Mouse (Mus musculus): ENCODE measurements at regions not wholly inside any gene's neighbourhood (a gene's known extent, or its start where the extent isn't known, plus 50 kb on each side); places are given as distances from the start of the nearest gene placed in this dataset.

DNA sequence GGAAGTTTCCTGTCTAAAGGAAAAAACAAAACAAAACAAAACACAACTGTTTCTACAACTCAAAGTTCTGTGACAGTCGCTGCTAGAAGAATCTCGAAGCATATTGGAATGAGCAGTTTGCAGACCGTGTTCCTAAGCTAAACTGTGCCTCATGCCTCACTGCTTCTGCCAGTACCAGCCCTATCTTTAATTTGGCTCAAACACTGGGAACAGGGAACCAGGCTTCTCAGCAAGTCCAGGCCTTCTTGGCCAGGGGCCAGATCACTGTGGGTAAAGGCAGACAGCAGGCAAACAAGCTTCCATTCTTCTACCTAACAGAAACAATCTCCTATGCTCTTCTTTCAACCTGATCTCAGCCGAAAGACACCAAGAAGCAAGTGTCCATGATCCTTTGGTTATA lies 56.5 kb downstream of the Tmsb4x start:
- DNase-seq (ENCODE audit: low read depth, low spot score) = no peak
- Histone ChIP-seq H3K36me3 (ENCODE audit: control insufficient read depth, insufficient read depth, low read length, poor library complexity, severe bottlenecking) (no peaks in the 10 kb centered on the region), H3K27me3 (ENCODE audit: control insufficient read depth, insufficient read depth, low read length, poor library complexity, severe bottlenecking) (no peaks in the 10 kb centered on the region)

DNA sequence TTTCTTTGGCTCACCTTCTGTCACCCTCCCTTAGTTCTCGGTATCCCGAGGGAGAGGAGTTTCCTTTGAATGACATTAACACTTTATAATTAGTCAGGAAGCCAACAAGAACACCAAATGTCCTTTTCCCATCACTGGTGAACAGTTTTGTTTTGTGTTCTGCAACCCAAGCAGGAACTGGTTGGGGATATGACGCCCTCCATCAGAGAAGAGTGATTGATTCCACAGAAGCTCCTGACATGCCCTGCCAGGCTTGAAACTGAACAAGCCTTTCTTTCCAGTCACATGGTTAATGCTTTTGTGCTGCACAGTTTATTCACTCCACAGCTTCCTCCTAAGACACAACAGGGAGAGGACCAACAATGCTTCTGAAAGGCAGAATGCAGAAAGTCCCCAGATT lies 57.8 kb downstream of the Tmsb4x start:
- no peaks in the 10 kb centered on the region for H3K36me3 ChIP-seq (ENCODE audit: control insufficient read depth, insufficient read depth, low read length, poor library complexity, severe bottlenecking)
- no peaks in the 10 kb centered on the region for H3K27me3 ChIP-seq (ENCODE audit: control insufficient read depth, insufficient read depth, low read length, poor library complexity, severe bottlenecking)
- no peak for DNase-seq (ENCODE audit: low read depth, low spot score)

DNA sequence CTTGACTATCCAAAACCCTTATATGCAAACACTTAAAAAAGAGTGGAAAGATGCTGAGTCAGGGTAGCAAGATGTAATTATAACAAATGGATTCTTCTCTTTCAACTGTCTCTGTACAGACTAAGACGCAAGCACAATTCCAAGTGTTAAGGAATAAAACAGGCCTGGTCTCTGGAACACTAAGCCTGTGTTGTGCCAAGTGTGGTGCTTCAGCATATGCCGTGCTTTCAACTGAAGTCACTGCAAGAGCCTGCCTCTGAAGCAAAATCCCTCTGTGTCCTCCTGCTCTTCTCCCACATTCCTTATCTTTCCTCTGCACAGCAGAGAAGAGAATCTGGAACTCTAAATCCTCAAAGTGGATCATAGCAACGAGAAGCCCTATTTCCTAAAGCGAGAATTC lies 59.7 kb downstream of the Tmsb4x start:
- DNase-seq (ENCODE audit: low read depth, low spot score) = no peak
- Histone ChIP-seq H3K36me3 (ENCODE audit: control insufficient read depth, insufficient read depth, low read length, poor library complexity, severe bottlenecking) (no peaks in the 10 kb centered on the region), H3K27me3 (ENCODE audit: control insufficient read depth, insufficient read depth, low read length, poor library complexity, severe bottlenecking) (no peaks in the 10 kb centered on the region)

DNA sequence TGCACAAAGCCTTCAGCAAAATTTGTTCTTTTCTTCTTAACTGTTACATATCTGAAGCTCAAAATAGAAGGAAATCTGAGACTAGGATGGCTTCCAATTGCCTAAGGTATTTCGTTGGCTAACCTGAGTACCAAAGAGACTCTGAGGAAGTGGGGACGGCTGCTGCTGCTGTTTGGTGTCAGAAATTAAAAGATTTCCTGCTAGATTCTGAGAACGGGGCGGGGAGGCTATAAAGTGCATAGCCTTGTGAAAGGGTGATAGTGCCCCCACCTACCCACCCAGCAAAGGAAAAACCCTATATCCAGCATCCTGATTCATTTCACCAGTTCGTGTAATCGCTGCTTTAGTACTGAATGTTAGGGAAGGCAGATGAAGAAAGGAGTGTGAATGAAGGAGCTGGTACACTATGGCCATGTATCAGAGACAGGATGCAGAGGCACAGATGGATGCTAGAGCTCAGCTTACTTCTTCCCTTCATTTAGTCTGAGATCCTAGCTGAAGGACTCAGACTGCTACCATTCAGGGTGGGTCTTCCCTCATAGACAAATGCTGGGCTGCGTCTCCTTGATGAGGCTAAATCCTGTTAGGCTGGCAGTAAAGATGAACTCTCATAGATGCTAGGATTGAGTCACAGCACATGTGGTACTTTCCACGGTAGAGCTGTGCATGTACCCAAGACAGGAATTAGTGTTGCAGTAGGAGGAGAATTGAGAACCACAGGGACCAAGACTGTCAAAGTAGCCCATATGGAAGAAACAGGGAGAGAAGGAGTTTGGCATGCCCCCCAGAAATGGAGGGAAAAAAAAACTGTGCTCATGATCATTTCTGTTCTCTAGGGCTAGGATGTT lies 62.4 kb downstream of the Tmsb4x start:
- H3K27me3 ChIP-seq (ENCODE audit: control insufficient read depth, insufficient read depth, low read length, poor library complexity, severe bottlenecking) = no peaks in the 10 kb centered on the region
- DNase-seq (ENCODE audit: low read depth, low spot score) = no peak

DNA sequence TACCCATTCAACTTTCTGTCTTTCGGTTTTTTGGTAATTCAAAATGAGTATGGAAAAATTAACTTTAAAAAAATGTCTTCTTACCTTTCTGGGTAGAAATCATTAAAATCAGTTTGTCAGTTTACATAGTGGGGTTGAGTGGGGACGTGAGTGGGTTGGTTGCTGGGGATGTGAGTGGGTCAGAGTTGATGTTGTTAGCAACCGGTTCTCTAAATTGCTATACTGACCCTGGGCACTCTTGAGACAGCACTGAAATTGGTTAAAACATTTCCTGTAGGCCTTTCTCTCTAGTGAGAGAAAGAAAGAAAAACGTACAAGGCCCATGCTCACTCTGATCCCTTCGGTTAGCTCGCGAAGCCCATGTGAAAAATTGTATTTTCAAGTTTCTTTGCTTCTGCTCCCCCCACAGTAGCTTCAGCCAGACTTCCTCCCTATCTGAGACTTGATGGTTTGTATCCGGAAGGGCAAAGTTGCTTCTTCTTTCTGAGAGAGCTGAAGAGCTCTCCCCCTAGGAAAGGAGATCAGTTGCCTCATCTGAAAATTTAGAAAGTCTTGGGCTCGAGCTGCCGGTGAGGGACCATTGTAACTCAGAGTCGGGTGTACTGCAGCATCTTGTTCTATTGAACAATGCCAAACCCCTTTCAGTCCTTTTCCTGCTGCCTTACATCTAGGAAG lies 63.5 kb downstream of the Tmsb4x start:
- H3K27me3 ChIP-seq (ENCODE audit: control insufficient read depth, insufficient read depth, low read length, poor library complexity, severe bottlenecking) = no peaks in the 10 kb centered on the region
- no peaks in the 10 kb centered on the region for H3K36me3 ChIP-seq (ENCODE audit: control insufficient read depth, insufficient read depth, low read length, poor library complexity, severe bottlenecking)
- peak; percentile 46 for DNase-seq (ENCODE audit: low read depth, low spot score)

More for the DNA sequence above, 62.4 kb downstream of the Tmsb4x start:
- H3K36me3 ChIP-seq (ENCODE audit: control insufficient read depth, insufficient read depth, low read length, poor library complexity, severe bottlenecking) = no peaks in the 10 kb centered on the region

DNA sequence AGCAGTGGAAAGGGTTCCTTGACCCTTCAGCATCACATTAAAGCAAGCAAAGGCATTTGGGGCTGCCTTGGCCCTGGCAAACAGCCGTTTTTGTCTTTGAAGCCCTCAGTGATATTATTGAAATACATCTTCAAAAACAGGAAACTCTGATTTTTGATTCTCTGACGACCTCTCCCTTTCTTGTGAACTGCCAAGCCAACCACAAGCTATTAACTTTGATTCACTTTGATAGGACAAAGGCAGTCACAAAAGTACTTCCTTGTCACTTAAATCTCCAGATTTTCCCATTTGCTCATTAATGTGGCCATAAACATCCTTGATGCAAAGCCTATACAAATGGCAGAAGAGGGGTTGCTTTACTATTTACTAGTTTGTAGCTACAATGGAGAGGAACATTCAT lies 70.0 kb downstream of the Tmsb4x start:
- DNase-seq (ENCODE audit: low read depth, low spot score) = no peak
- H3K27me3 ChIP-seq (ENCODE audit: control insufficient read depth, insufficient read depth, low read length, poor library complexity, severe bottlenecking) = no peaks in the 10 kb centered on the region
- no peaks in the 10 kb centered on the region for H3K36me3 ChIP-seq (ENCODE audit: control insufficient read depth, insufficient read depth, low read length, poor library complexity, severe bottlenecking)

DNA sequence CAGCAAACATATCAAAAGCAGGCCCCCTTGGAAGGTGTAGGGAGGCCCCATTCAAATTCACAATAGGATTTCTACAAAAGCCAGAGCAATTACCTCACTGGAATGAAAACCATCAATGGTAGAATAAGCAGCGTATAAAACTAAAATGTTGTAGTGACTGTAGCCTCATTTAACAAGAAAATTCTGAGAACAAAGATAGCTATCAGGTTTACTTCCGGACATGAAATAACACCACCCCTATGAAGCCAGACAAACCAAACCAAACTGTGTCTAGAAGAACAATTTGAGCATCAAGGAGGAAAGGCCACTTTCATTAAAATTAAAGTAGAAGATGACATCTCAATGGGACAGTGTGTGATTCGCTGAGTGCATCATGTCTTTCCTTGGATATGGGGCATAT lies 74.9 kb downstream of the Tmsb4x start:
- Histone ChIP-seq H3K36me3 (ENCODE audit: control insufficient read depth, insufficient read depth, low read length, poor library complexity, severe bottlenecking) (no peaks in the 10 kb centered on the region), H3K27me3 (ENCODE audit: control insufficient read depth, insufficient read depth, low read length, poor library complexity, severe bottlenecking) (no peaks in the 10 kb centered on the region)
- no peak for DNase-seq (ENCODE audit: low read depth, low spot score)

DNA sequence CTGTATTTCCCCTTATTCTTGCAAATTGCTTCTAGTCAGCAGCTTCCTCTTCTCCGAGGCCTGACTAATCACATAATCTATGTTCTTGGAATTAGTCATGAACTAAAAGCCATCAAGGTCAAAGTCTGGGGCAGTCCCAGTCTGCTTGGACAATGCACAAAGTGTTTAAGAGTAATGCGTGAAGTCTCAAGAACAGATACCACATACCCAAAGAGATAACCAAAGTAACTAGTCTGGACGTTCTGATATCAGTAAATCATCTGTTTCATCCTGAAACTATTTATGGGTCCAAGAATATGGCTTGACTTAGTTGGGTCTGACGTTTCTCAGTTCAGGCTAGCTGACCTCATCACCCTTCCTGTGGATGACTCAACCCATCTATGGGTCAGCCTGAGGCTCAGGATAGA lies 76.1 kb downstream of the Tmsb4x start:
- no peak for DNase-seq (ENCODE audit: low read depth, low spot score)
- H3K27me3 ChIP-seq (ENCODE audit: control insufficient read depth, insufficient read depth, low read length, poor library complexity, severe bottlenecking) = no peaks in the 10 kb centered on the region
- no peaks in the 10 kb centered on the region for H3K36me3 ChIP-seq (ENCODE audit: control insufficient read depth, insufficient read depth, low read length, poor library complexity, severe bottlenecking)

DNA sequence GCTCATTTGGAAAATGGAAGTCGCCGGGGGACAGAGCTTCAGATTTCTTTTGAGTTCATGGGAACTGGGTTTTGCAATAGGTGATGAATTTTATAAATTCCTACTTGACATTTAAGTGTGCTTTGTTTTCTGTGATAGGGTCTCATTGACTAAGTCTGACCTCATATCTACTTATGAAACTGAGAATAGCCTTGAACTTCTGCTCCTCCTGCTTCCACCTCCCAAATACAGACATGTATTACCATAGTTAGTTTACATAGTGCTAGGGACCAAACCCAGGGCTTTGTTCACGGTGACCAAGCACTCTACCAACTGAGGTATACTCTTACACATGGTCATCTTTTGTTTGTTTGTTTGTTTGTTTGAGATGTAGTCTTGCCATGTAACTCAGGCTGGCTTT lies 77.8 kb downstream of the Tmsb4x start:
- Histone ChIP-seq H3K36me3 (ENCODE audit: control insufficient read depth, insufficient read depth, low read length, poor library complexity, severe bottlenecking) (no peaks in the 10 kb centered on the region), H3K27me3 (ENCODE audit: control insufficient read depth, insufficient read depth, low read length, poor library complexity, severe bottlenecking) (no peaks in the 10 kb centered on the region)
- no peak for DNase-seq (ENCODE audit: low read depth, low spot score)

DNA sequence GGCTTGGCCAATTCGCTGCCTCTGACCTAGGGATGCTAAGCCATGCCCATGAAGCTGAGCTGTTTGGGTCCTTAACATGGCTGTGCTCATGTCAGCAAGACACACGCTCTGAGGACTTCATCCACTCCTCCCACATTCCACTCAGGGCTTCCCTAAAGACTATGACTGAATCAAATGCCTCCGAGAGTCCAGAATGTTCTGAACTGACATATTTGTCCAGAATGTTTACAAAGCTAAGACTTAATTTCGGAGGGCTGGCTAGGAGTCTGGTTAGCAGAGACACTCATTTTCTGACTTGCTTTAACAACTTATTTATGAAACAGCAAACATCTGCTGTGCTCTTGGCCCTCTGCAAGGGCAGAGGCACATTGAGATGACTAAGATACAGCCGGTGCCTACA lies 78.5 kb downstream of the Tmsb4x start:
- Histone ChIP-seq H3K36me3 (ENCODE audit: control insufficient read depth, insufficient read depth, low read length, poor library complexity, severe bottlenecking) (no peaks in the 10 kb centered on the region), H3K27me3 (ENCODE audit: control insufficient read depth, insufficient read depth, low read length, poor library complexity, severe bottlenecking) (no peaks in the 10 kb centered on the region)
- DNase-seq (ENCODE audit: low read depth, low spot score) = no peak

DNA sequence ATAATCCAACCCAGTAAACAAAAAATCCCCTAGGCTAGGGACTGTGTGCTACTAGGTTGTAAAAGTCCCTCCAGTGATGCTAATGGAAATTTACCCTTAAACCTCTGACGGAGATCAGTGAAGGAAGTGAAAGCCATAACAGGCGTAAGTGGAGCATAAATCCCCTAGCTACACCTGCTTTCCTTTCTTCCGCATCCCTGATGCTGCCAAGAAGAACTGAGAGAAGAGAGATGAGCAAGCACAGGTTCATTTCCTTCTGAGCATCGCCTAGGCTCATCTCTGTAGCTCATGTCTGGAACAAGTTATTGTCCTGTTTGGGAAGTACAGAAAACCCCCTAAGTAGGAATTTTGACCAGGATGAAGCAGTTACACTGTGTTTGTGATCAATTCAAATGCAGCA lies 89.8 kb downstream of the Tmsb4x start:
- peak; percentile 89 for DNase-seq (ENCODE audit: low read depth, low spot score)
- Histone ChIP-seq H3K27me3 (ENCODE audit: control insufficient read depth, insufficient read depth, low read length, poor library complexity, severe bottlenecking) (no peaks in the 10 kb centered on the region), H3K36me3 (ENCODE audit: control insufficient read depth, insufficient read depth, low read length, poor library complexity, severe bottlenecking) (no peaks in the 10 kb centered on the region)

DNA sequence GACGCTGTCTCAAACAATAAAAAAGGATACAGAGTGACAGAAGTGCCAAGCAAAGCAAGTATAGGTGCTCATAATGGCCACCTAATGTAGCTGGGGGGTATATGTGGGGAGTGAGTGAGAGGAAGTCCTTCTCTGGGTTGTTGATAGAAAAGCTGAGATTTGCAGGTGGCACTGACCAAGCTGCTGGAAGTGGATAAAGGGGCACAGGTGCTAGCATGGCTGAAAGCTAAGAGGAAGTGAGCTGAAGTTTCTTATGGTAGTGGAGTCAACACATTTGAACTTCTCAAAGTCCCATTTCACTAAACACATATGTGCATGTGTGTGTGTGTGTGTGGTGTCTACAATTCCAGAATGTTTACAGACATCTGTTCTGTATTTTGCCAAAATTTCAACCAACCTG lies 94.0 kb downstream of the Tmsb4x start:
- DNase-seq (ENCODE audit: low read depth, low spot score) = peak; percentile 57
- H3K36me3 ChIP-seq (ENCODE audit: control insufficient read depth, insufficient read depth, low read length, poor library complexity, severe bottlenecking) = no peaks in the 10 kb centered on the region
- no peaks in the 10 kb centered on the region for H3K27me3 ChIP-seq (ENCODE audit: control insufficient read depth, insufficient read depth, low read length, poor library complexity, severe bottlenecking)

DNA sequence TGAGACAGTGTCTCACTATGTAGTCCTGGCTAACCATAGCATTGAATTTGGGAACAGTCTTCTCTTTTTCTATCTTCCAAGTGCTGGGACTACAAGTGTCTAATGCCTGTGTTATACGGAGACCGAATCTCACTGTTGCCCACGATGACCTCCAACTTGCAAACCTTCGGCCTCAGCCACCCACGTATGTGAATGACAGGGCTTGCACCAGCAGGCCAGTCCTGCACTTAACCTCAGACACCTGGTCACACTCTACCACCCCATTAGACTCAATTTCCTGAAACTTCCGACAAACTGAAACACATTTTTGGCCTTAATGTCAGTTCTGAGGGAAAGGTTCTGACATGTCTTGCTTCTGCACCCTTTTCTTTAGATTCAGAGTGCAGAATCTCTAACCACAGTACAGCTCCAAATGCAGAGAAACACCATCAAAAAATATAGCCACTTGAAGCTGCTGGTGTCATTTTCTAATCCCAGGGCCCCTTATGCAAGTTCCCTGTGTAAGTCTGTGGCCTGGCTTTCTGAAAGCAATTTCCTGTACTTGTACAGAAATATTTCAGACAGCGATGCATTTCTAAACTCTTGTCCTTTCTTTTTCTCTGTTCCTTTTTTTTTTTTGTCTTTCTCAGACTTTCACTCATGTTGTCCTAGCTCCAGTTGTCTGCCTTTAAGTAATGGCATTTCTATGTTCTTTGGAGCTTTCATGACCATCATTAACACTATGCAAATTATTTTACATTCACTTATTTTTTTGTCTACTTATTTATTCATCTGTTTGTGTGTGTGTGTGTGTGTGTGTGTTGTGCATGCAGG lies 97.8 kb downstream of the Tmsb4x start:
- H3K27me3 ChIP-seq (ENCODE audit: control insufficient read depth, insufficient read depth, low read length, poor library complexity, severe bottlenecking) = no peaks in the 10 kb centered on the region
- H3K36me3 ChIP-seq (ENCODE audit: control insufficient read depth, insufficient read depth, low read length, poor library complexity, severe bottlenecking) = no peaks in the 10 kb centered on the region
- no peak for DNase-seq (ENCODE audit: low read depth, low spot score)

DNA sequence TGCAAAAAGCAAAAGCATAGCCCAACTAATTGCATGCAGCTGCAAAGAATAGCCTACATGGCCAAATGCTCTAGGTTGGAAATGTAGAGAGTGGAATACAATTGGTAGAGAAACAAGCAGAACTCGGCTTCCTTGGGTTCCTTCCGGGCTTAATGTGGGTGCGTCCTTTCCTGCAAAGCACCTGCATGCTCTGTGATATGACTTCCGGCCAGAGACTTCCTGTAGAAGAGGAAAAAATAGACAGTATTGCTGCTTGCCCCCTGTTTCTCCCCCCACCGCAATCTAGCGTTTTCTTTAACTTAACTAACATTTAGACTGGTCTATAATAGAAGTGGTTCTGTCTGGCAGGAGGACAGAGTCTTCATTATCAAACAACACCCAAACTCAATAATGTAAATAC lies 100.8 kb downstream of the Tmsb4x start:
- peak; percentile 66 for DNase-seq (ENCODE audit: low read depth, low spot score)
- H3K27me3 ChIP-seq (ENCODE audit: control insufficient read depth, insufficient read depth, low read length, poor library complexity, severe bottlenecking) = no peaks in the 10 kb centered on the region

DNA sequence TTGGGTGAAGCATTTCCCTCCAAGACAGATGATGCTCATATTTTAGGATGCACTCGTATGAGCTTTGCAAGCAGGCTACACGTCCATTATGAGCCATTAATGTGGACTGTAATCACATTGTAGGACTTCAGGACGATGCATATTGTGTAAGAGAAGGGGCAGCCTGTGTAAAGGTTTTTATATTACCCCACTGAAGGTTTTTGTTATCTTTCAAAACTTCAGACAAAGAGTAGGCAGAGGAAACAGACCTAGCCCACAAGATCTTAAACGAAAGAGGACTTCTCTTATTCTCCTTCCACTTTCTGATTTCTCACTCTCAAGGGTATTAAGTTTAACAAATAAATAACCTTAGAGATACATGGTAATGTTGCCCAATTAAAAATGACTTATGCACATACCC lies 101.6 kb downstream of the Tmsb4x start:
- DNase-seq (ENCODE audit: low read depth, low spot score) = peak; percentile 41
- Histone ChIP-seq H3K27me3 (ENCODE audit: control insufficient read depth, insufficient read depth, low read length, poor library complexity, severe bottlenecking) (no peaks in the 10 kb centered on the region), H3K36me3 (ENCODE audit: control insufficient read depth, insufficient read depth, low read length, poor library complexity, severe bottlenecking) (no peaks in the 10 kb centered on the region)

More for the DNA sequence above, 100.8 kb downstream of the Tmsb4x start:
- no peaks in the 10 kb centered on the region for H3K36me3 ChIP-seq (ENCODE audit: control insufficient read depth, insufficient read depth, low read length, poor library complexity, severe bottlenecking)
